Mouse (Mus musculus) bone marrow, adult 2 months (tissue): ENCODE measurements at regions not wholly inside any gene's neighbourhood (a gene's known extent, or its start where the extent isn't known, plus 50 kb on each side); places are given as distances from the start of the nearest gene placed in this dataset.

Experiments used
- CTCF ChIP-seq: fragments of 200-500 bp; IDR thresholded peaks from 2 replicates; pipeline ENCODE4 v1.5.1; 2011; ENCODE audit warnings: low read length, control low read depth; ENCODE audit not compliant: control insufficient read depth, insufficient read depth
- POLR2A ChIP-seq: fragments of 200-500 bp; IDR thresholded peaks from 2 replicates; pipeline ENCODE4 v1.6.1; 2011; ENCODE audit warnings: low read depth, mild to moderate bottlenecking, control low read depth, low read length, borderline replicate concordance; ENCODE audit not compliant: control insufficient read depth

GRCm38 (mm10) chr14:74294560-74294959, 346.1 kb upstream of the Htr2a start:
- TF ChIP-seq POLR2A (no peak), CTCF (no peak)
